Mouse (Mus musculus) liver, embryonic 15.5 days (tissue): ENCODE measurements around the gene Sec24c. TPM values are rescaled to one million over a fixed set of nuclear protein-coding genes. Genes with fewer than 3 reads are reported as not detected.
"Not testable (repeated sequence)": the region's sequence is repeated elsewhere in the genome, so short reads cannot be mapped to it uniquely, and the experiment has no call there.

Experiments
- ATAC-seq: fragments of 200-750 bp; cut with Nextera tagmentation; 2 replicates; pipeline ENCODE4 v1.8.0; 2017; ENCODE audit warnings: moderate number of reproducible peaks, mild to moderate bottlenecking, moderate library complexity; ENCODE audit not compliant: insufficient read depth
- H3K27ac ChIP-seq: fragments of 300-500 bp; sonication (generic); replicated peaks from 2 replicates; pipeline ENCODE4 v1.5.1; 2015; ENCODE audit warnings: mild to moderate bottlenecking, inconsistent platforms
- H3K27me3 ChIP-seq: fragments of 300-500 bp; sonication (generic); 2 replicates; pipeline ENCODE4 v1.6.1; 2015; ENCODE audit warnings: mild to moderate bottlenecking, inconsistent platforms
- H3K36me3 ChIP-seq: fragments of 300-500 bp; sonication (generic); replicated peaks from 2 replicates; pipeline ENCODE4 v1.6.1; 2015; ENCODE audit warnings: moderate library complexity, mild to moderate bottlenecking, inconsistent platforms
- H3K4me1 ChIP-seq: fragments of 300-500 bp; sonication (generic); replicated peaks from 2 replicates; pipeline ENCODE4 v1.6.1; 2015; ENCODE audit warnings: inconsistent platforms
- H3K4me2 ChIP-seq: fragments of 300-500 bp; sonication (generic); 2 replicates; pipeline ENCODE4 v1.6.1; 2015; ENCODE audit warnings: moderate library complexity, mild to moderate bottlenecking, inconsistent platforms
- H3K4me3 ChIP-seq: fragments of 300-500 bp; sonication (generic); replicated peaks from 2 replicates; pipeline ENCODE4 v1.5.1; 2015; ENCODE audit warnings: mild to moderate bottlenecking, inconsistent platforms
- H3K9ac ChIP-seq: fragments of 300-500 bp; sonication (generic); 2 replicates; pipeline ENCODE4 v1.6.1; 2015; ENCODE audit warnings: moderate library complexity, mild to moderate bottlenecking, inconsistent platforms
- H3K9me3 ChIP-seq: fragments of 300-500 bp; sonication (generic); replicated peaks from 2 replicates; pipeline ENCODE4 v1.6.1; 2016; ENCODE audit warnings: inconsistent platforms
- WGBS: fragments of 180-500 bp; shearing (Covaris S2); methylation state at CpG from one replicate; pipeline ENCODE4 v1.1.7; 2015; ENCODE audit warnings: mixed read lengths; ENCODE audit not compliant: insufficient replicate concordance; 5-methylcytosine and 5-hydroxymethylcytosine counted together
- polyA plus RNA-seq: library from polyadenylated mRNA; unstranded; fragments of >200 nt; fragmentation: Nextera tagmentation; extraction: Ambion mirVana; gene quantifications from 2 replicates; pipeline ENCODE4 v1.2.1, GENCODE M21; 2015

Sec24c gene
- 35.3 and 40.6 TPM in 2 replicates for polyA plus RNA-seq

- under 1% methylated on average over 43 of the region's 43 CpGs for WGBS
- peak within 1 kb of the TSS; percentile 91 for H3K27ac ChIP-seq
- ATAC-seq = peak; percentile 93
Measured at GRCm38 (mm10) chr14:20674064-20674833, at the start of gene Sec24c. TSS of gene Sec24c (plus strand) at chr14:20674308.

GRCm38 (mm10) chr14:20626447-20626846 lies 47.7 kb upstream of the Sec24c start:
- H3K4me3 ChIP-seq = no peak overlapping the region
- 73% methylated on average over 2 of the region's 2 CpGs for WGBS
- no peaks in the 10 kb centered on the region for H3K9me3 ChIP-seq
- H3K4me1 ChIP-seq = peaks cover 7% of the 10 kb centered on the region
- no peak for ATAC-seq
- no peaks in the 10 kb centered on the region for H3K27me3 ChIP-seq
- H3K4me2 ChIP-seq = no peak overlapping the region
- no peak overlapping the region for H3K27ac ChIP-seq
- H3K36me3 ChIP-seq = no peaks in the 10 kb centered on the region
- no peak overlapping the region for H3K9ac ChIP-seq

More at GRCm38 (mm10) chr14:20674064-20674833, at the start of gene Sec24c:
- Histone ChIP-seq H3K36me3 (peaks cover 35% of the 10 kb centered on the region), H3K4me3 (peak within 1 kb of the TSS; percentile 97), H3K4me2 (peak within 1 kb of the TSS; percentile 86), H3K9me3 (no peaks in the 10 kb centered on the region), H3K9ac (peak within 1 kb of the TSS; percentile 88), H3K4me1 (peaks cover 22% of the 10 kb centered on the region), H3K27me3 (peaks cover 14% of the 10 kb centered on the region)

- H3K9me3 ChIP-seq = no peaks in the 10 kb centered on the region
- ATAC-seq = no peak
- 64% methylated on average over 3 of the region's 3 CpGs for WGBS
Measured at GRCm38 (mm10) chr14:20626971-20627370, 47.1 kb upstream of the Sec24c start.

GRCm38 (mm10) chr14:20631253-20631652 lies 42.9 kb upstream of the Sec24c start:
- H3K27ac ChIP-seq = no peak overlapping the region

More at GRCm38 (mm10) chr14:20626971-20627370, 47.1 kb upstream of the Sec24c start:
- H3K27ac ChIP-seq = no peak overlapping the region
- no peaks in the 10 kb centered on the region for H3K36me3 ChIP-seq
- H3K4me1 ChIP-seq = peaks cover 7% of the 10 kb centered on the region
- H3K4me3 ChIP-seq = no peak overlapping the region
- no peaks in the 10 kb centered on the region for H3K27me3 ChIP-seq
- no peak overlapping the region for H3K9ac ChIP-seq
- H3K4me2 ChIP-seq = no peak overlapping the region

GRCm38 (mm10) chr14:20635546-20635945 lies 38.6 kb upstream of the Sec24c start:
- Histone ChIP-seq H3K27ac (no peak overlapping the region), H3K4me2 (no peak overlapping the region), H3K36me3 (no peaks in the 10 kb centered on the region), H3K4me1 (peaks cover 17% of the 10 kb centered on the region), H3K9ac (no peak overlapping the region), H3K4me3 (no peak overlapping the region), H3K27me3 (no peaks in the 10 kb centered on the region), H3K9me3 (no peaks in the 10 kb centered on the region)
- 56% methylated on average over 2 of the region's 2 CpGs for WGBS
- no peak for ATAC-seq

More at GRCm38 (mm10) chr14:20631253-20631652, 42.9 kb upstream of the Sec24c start:
- no peak for ATAC-seq
- Histone ChIP-seq H3K4me1 (no peaks in the 10 kb centered on the region; the same call in 1 of the 2 replicates), H3K4me2 (no peak overlapping the region), H3K27me3 (no peaks in the 10 kb centered on the region), H3K36me3 (no peaks in the 10 kb centered on the region), H3K9ac (no peak overlapping the region), H3K9me3 (no peaks in the 10 kb centered on the region), H3K4me3 (no peak overlapping the region)
- WGBS = 37% methylated on average over 4 of the region's 4 CpGs

GRCm38 (mm10) chr14:20636968-20637367 lies 37.1 kb upstream of the Sec24c start:
- not testable (repeated sequence) for H3K27ac ChIP-seq, H3K9me3 ChIP-seq, H3K4me2 ChIP-seq, H3K36me3 ChIP-seq, H3K27me3 ChIP-seq, H3K9ac ChIP-seq, ATAC-seq, H3K4me3 ChIP-seq
- 75% methylated on average over 3 of the region's 3 CpGs for WGBS
- peaks cover 23% of the 10 kb centered on the region for H3K4me1 ChIP-seq

- H3K27me3 ChIP-seq = no peaks in the 10 kb centered on the region
- peaks cover 28% of the 10 kb centered on the region for H3K4me1 ChIP-seq
- no peak overlapping the region for H3K4me3 ChIP-seq
- WGBS = 54% methylated on average over 2 of the region's 2 CpGs
- no peak overlapping the region for H3K4me2 ChIP-seq
- H3K27ac ChIP-seq = no peak overlapping the region
- H3K9ac ChIP-seq = no peak overlapping the region
- ATAC-seq = no peak
- no peaks in the 10 kb centered on the region for H3K9me3 ChIP-seq
- no peaks in the 10 kb centered on the region for H3K36me3 ChIP-seq
Measured at GRCm38 (mm10) chr14:20637818-20638574, 36.1 kb upstream of the Sec24c start.

- Histone ChIP-seq H3K36me3 (no peaks in the 10 kb centered on the region), H3K27me3 (no peaks in the 10 kb centered on the region), H3K4me2 (no peak overlapping the region), H3K27ac (no peak overlapping the region), H3K9me3 (no peaks in the 10 kb centered on the region), H3K9ac (no peak overlapping the region), H3K4me1 (peaks cover 28% of the 10 kb centered on the region), H3K4me3 (no peak overlapping the region)
- 75% methylated on average over 6 of the region's 6 CpGs for WGBS
- ATAC-seq = no peak
Measured at GRCm38 (mm10) chr14:20638702-20639101, 35.4 kb upstream of the Sec24c start.

- no peaks in the 10 kb centered on the region for H3K36me3 ChIP-seq
- no peaks in the 10 kb centered on the region for H3K9me3 ChIP-seq
- H3K9ac ChIP-seq = peak overlapping the region; percentile 94
- ATAC-seq = peak; percentile 49
- H3K4me3 ChIP-seq = peak overlapping the region; percentile 89
- no peaks in the 10 kb centered on the region for H3K27me3 ChIP-seq
- H3K27ac ChIP-seq = peak overlapping the region; percentile 94
- peak overlapping the region; percentile 96 for H3K4me2 ChIP-seq
- H3K4me1 ChIP-seq = peaks cover 28% of the 10 kb centered on the region
- WGBS = 6% methylated on average over 16 of the region's 16 CpGs
Measured at GRCm38 (mm10) chr14:20639918-20640619, 34.0 kb upstream of the Sec24c start.

GRCm38 (mm10) chr14:20640644-20641437 lies 33.3 kb upstream of the Sec24c start, which contains the start of gene Usp54:
TSS of gene Usp54 (minus strand) at chr14:20641063.
- H3K9me3 ChIP-seq = no peaks in the 10 kb centered on the region
- peaks cover 28% of the 10 kb centered on the region for H3K4me1 ChIP-seq
- ATAC-seq = peak; percentile 95
- under 1% methylated on average over 73 of the region's 73 CpGs for WGBS
- peak within 1 kb of the TSS; percentile 94 for H3K27ac ChIP-seq
- H3K36me3 ChIP-seq = no peaks in the 10 kb centered on the region
- peak within 1 kb of the TSS; percentile 89 for H3K4me3 ChIP-seq
- H3K27me3 ChIP-seq = no peaks in the 10 kb centered on the region
- H3K9ac ChIP-seq = peak within 1 kb of the TSS; percentile 94
- H3K4me2 ChIP-seq = peak within 1 kb of the TSS; percentile 96
